Mouse (Mus musculus) ovary, postnatal 14 days (tissue): ENCODE measurements at regions not wholly inside any gene's neighbourhood (a gene's known extent, or its start where the extent isn't known, plus 50 kb on each side); places are given as distances from the start of the nearest gene placed in this dataset.

Experiments
- DNase-seq: peaks from one replicate; pipeline ENCODE4 v3.0.0; 2022; ENCODE audit warnings: low spot score

DNA sequence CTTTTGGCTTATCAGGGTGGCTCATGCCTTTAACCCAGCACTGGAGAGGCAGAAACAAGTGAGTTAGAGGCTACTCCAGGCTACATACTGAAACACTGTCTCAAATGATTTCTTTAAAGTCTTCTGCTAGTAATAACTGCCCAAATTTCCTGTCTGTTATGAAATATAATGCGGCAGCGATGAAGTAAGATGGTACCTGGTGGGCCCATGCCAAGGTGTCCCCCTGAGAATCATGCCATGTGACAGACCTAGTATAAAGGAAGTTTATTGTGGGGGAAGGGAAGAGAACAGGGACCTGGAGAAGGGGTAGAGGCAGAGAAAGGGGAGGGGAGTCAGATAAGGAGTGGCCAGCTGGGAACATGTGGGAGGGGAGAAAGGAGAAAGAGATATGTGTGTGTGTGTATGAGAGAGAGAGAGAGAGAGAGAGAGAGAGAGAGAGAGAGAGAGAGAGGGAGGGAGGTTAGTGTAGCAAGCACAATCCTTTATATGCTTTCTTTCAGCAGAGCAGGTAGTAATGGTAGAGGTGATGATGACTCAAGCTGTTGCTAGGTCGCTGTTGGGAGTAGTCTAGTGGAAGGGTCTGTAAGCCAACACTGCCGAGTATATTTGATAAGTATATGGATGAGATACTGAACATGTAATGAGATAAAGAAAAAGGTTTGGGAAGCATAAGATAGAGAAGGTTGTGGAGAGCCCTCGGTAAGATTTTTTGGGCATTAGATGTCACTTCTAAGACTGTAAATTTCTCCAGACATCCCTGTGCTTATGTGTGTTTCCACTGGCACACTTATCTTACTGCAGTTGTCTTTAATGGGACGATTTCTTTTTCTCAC, 71.1 kb upstream of the Dph5 start:
- no peak for DNase-seq

- DNase-seq: no peak
Observed at GRCm38 (mm10) chr3:115817771-115818170, 69.9 kb upstream of the Dph5 start.

DNA sequence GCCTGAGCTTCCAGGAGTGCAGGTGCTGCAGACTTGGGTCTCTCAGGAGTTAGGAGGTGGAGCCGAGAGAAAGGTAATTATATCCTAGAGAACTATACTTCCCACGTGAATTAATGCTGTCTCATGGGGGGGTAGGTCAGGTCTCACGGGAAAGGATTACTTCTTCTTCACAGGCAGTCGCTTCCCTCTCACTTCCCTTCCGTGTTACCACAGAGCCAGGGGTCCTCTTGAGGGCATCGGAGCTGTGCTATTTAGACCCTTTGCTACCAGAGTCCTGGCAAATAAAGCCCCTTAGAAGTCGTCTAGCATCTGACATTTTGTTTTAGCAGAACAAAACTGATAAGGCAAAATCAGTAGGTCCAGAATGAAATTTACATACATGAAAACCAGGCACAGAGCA, 68.9 kb upstream of the Dph5 start:
- DNase-seq: no peak

DNA sequence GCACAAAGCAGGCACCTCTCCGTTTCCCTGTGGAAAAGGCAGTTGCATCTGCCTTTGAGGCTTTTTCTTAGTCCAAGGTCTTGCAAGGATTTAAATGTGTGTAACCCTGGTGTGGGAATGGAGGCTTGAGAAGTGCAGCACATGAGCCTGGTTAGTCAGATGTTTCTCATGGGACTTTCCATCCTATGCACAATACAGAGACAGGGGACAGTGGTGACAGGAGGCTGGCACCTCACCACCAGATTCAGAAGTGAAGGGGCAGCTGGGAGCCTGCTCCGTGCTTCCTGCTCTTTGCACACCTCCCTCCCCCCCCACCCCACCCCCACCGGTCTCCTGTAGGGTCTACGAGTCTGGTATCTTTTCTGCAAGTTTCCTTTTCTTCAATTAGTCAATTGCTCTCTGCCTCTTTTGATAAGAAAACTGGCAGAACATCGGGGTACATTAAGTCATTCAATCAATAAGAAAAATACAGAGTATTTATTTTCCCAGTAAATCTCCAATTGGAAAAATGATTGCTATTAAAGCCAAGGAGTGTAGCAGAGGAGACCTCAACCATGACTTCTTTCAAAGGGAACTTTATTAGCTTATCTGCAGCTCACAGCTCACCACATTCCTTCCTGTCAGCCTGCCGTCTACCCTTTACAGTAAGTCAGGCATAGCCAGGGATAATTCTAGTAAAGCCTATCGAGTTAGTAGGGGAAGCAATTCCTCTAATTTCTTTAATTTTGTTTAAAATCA, 68.1 kb upstream of the Dph5 start:
- DNase-seq: no peak

GRCm38 (mm10) chr3:115820139-115820481, 67.5 kb upstream of the Dph5 start:
- no peak for DNase-seq

GRCm38 (mm10) chr3:115821627-115822026, 66.0 kb upstream of the Dph5 start:
- DNase-seq: no peak

DNA sequence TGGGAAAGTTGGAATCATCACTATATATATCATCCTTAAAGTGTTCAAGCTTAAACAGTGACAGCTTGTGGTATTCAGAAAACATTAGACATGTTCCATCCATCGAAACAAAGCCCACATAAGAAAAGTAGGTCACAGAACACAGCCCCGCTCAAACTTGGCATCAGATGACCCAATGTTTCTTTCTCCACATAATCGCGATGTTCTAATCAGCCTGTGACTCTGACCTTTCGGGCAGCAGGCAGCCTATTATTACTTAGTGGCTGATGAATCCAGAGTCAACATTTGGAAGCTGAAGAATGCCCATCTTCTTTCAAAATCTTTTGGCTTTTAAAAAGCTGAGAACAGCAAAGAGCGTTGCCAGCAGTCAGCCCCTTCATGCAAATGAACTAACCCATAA, 65.1 kb upstream of the Dph5 start:
- no peak for DNase-seq

DNA sequence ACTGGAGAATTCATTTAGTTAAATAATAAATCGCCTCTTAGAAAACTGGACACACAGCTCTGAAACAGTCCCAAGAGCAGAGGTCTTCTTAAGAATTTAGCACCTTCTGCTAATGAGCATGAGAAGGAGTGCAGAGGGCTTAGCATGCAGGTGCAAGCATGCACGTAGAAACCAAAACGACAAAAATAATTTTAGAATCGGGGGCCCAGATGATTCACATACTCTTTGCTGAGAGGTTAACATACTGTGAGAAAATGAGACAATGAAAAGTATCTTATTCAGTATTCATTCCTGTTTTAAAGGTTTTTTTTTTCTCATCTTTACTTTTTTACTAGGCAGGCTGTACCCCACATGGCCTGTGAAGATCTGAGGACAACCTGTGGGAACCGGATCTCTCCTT, 63.9 kb upstream of the Dph5 start:
- DNase-seq: no peak

DNA sequence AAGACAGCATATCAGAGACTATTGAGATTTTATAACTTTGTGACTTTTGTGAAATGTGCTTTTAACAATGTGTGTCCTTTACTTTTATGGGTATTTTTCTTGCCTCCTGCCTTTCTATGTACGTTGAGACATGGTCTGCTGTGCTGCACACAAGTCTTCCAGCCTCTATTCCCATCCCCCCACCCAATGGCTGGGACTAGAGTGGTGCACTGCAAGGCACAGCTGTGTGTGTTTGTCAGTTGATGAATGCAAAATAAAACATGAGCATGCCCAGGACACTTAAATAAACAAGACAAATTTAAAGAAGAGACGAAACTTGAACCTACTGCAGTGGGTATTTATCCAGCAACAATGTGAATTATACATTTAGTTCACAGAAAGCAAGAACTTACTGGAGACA, 62.8 kb upstream of the Dph5 start:
- no peak for DNase-seq

DNA sequence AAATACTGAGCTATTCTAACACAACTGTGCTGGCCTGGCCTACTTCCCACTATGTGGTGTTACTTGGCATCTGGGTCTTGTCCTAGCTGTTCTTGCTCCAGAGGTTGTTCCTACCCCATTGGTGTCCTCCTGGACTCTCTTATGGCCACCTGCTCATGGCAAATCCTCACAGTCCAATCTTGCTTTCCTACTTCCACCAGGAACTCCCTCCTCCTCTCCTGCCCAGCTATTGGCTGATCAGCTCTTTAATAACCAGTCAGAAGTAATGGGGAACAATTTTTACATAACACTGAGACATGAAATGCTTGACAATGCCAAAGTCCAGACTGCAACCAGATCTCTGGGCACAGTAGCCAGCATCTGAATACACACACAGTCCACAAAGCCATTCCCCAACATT, 52.3 kb upstream of the Dph5 start:
- no peak for DNase-seq

DNA sequence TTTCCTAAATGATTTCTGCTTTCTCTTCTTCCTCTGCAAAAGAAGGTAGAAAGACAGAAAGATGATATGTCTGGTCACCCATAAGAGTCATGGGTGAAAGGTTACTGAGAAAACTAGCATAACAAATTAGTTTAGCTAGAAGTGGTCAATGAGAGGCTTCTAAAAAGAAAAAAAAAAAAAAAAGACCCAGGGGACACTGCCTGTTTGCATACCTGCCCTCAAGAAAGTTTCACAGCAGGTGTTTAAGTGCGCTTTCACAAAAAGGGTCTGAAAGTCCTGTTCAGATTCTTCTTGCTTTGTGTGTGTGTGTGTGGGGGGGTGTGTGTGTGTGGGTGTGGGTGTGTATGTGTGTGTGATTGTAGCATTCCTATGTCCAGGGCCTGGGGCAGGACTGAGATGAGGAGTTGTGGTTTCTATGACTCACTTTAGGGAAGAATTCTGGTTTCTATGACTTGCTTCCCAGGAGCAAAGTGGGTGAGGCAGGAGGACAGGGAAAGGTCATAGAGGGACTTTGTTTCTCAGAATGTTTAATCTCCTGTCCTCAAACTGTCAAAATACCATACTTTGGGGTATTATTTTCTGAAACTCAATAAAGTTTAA, 49.9 kb upstream of the Dph5 start:
- no peak for DNase-seq
